Mouse (Mus musculus) urinary bladder, postnatal 4 days (tissue): Measurements from ENCODE around the gene Omt2a.
"Not testable (repeated sequence)": the region's sequence is repeated elsewhere in the genome, so short reads cannot be mapped to it uniquely, and the experiment has no call there.

Experiments used
- DNase-seq, 2 experiments: peaks; one replicate each; pipeline ENCODE4 v3.0.0; 2021 to 2022; ENCODE audit warnings: low spot score in 2 of 2

The Omt2a gene

GRCm38 (mm10) chr9:78298232-78298631 is 16.4 kb downstream of the Omt2a start:
- no peak for DNase-seq

DNA sequence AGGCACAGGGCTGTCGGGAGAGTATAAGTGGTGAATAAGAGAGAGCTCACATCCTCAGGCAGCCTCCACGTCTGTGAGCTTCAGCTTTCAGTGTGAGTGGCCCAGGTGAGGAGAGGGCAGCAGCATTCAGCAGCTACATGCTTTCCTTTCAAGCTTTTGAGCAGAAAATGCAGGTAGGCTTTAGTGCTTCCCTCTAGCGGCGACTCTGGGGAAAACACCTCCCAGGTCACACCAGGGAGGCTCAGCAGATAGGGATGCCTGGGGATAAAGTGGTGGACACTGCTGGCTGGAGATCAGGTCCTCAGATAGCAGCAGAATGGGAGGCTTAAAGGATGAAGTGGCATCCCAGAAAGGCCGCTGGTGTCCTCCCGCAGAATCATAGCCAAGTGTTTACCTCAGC is 18.5 kb downstream of the Omt2a start:
- not testable (repeated sequence) for DNase-seq

- not testable (repeated sequence) for DNase-seq
Measured at GRCm38 (mm10) chr9:78294781-78295180, 19.8 kb downstream of the Omt2a start.

GRCm38 (mm10) chr9:78293683-78294082 is 20.9 kb downstream of the Omt2a start:
- not testable (repeated sequence) for DNase-seq

DNA sequence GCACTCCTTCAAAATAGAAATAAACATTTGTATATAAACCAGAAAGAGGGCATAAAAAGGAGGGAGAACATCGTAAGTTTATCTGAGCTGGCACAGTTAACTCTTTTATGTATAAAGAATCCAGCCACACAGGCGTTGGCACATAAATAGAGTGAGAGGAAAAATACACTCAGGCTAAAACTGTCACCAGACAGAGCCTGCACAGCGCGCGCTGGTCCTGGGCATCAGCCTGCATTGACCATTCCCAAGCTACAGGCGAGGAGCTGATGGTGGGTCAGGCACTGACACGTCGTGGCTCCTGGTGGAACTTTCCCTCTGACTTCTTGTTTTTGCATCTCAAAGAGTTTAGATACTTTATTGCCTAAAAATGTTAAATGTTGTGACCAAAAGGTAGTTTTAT is 22.1 kb downstream of the Omt2a start:
- not testable (repeated sequence) for DNase-seq

- DNase-seq = not testable (repeated sequence)
Measured at GRCm38 (mm10) chr9:78289723-78290122, 24.9 kb downstream of the Omt2a start, which contains the start of gene Gm10639. Gene Gm10639 (plus strand): TSS chr9:78289923.

- DNase-seq = not testable (repeated sequence)
Measured at GRCm38 (mm10) chr9:78289063-78289462, 25.5 kb downstream of the Omt2a start.

- not testable (repeated sequence) for DNase-seq
Measured at GRCm38 (mm10) chr9:78282002-78282711, 32.4 kb downstream of the Omt2a start.

- not testable (repeated sequence) for DNase-seq
Measured at GRCm38 (mm10) chr9:78270945-78271344, 43.7 kb downstream of the Omt2a start.
